Mouse (Mus musculus): ENCODE results near the gene Setd7. TPM values are rescaled to one million over a fixed set of nuclear protein-coding genes. Genes with fewer than 3 reads are reported as not detected.
"Not testable (repeated sequence)": the region's sequence is repeated elsewhere in the genome, so short reads cannot be mapped to it uniquely, and the experiment has no call there.

Gene Setd7
- polyA plus RNA-seq, 1 experiment from 2014 or later, result 4.2 TPM

DNA sequence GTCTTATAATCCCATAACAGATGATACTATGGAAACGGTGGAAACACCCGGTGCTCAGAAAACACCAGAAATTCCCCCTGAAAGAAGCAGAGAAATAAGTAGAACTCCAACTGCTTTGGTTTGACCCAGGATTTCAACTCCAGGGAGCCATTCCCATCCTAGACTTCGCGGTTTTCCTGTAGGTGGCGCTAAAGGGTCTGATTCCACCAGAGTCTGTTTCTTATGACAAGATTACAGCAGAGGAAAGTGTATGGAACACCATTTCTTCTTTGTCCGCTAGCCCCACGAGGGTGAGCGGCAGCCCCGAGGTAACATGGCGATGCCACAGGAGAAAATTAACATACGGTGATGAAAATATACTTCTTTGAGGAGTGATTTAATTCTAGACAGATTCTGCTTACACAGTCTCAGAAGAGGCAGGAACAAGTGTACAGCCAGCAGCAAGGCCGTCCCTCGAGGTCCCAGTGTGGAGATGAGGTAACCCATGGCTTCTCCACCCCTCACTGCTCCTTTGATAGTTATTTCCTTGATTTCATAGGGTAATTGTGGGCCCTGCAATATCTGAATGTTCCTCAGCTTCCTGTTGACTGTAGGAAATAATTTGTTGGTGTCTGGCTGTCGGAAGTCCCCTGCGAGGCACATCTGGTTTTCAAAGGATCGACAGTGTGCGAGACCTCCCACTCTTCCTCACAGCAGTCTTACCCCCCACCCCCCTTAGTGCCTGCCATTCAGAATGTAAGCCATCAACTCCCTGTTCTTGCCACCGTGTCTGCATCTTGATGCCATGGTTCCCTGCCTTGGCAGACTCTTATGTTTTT is 23.1 kb upstream of the Setd7 start:
- WGBS, result 16% methylated on average over 18 of the region's 18 CpGs
- Histone ChIP-seq H3K27ac (no peak overlapping the region), H3K27me3 (no peaks in the 10 kb centered on the region; the same call in 1 of the 2 replicates), H3K9ac (no peak overlapping the region), H3K36me3 (no peaks in the 10 kb centered on the region), H3K4me2 (no peak overlapping the region), H3K4me3 (no peak overlapping the region), H3K4me1 (peaks cover 10% of the 10 kb centered on the region), H3K9me3 (no peaks in the 10 kb centered on the region)
- no peak for ATAC-seq (ENCODE audit: insufficient number of reproducible peaks, low FRiP score, low TSS enrichment, low read depth)

DNA sequence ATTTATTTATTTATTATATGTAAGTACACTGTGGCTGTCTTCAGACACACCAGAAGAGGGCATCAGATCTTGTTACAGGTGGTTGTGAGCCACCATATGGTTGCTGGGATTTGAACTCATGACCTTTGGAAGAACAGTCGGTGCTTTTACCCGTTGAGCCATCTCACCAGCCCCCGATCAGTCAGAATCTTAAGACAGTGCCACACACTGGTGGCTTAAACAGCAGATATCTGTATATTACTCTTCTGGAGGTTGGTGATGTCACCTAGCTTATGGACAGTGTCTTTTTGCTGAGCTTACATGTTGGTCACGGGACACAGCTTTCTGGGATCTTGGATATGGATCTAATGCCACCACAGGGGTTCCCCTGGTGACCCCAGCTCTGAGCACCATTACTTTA is 18.6 kb upstream of the Setd7 start:
- H3K27me3 ChIP-seq; H3K4me3 ChIP-seq; H3K4me2 ChIP-seq; H3K27ac ChIP-seq; H3K36me3 ChIP-seq; H3K4me1 ChIP-seq; H3K9me3 ChIP-seq; H3K9ac ChIP-seq; ATAC-seq (ENCODE audit: insufficient number of reproducible peaks, low FRiP score, low TSS enrichment, low read depth): not testable (repeated sequence)
- 63% methylated on average over 4 of the region's 4 CpGs for WGBS

DNA sequence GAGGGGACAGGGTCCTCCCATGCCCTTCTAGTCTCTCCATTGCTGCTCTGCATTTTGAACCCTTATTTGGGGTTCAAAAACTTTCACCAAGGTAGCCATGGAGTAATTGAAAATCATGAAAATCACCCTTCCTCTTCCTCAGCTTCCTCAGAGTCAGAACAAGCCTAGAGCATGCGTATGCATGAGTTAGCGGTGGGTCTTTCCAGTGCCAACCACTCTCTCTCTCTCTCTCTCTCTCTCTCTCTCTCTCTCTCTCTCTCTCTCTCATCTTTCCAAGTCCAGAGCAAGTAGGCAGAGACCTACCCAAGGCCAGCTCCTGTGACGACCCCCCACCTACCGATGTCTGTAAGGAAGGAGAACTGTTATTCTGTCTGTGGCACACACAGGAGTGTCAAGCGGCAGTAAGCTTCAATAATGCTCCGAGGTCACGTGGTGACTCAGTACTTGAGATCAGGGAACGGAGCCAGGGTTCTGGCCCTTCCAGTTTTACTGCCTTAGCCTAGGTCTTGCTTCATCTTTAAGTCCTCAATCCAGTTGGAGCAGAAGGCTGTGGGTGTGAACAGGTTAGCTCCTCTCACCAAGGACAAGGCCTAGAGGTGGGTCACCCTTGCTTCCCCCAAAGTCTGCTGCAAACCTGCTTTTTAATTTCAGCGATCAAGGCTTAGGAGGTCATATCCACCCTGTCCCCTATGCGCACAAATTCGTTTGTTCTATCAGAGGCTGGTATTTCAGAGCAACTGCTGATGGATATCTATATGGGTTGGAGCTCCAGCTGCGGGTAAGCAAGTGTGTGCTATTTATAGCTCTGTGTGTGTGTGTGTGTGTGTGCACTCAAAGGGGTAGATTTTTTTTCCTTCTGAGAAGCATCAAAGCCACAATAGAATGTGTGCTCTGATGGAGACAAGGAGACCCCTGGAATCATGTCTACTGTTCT is 17.4 kb upstream of the Setd7 start:
- no peak overlapping the region for H3K4me2 ChIP-seq
- H3K36me3 ChIP-seq, result no peaks in the 10 kb centered on the region
- H3K9ac ChIP-seq, result no peak overlapping the region
- H3K4me3 ChIP-seq, result no peak overlapping the region
- 66% methylated on average over 12 of the region's 12 CpGs for WGBS
- peak overlapping the region; percentile 61; the same call in 1 of the 2 replicates for H3K27ac ChIP-seq
- no peaks in the 10 kb centered on the region; the same call in 1 of the 2 replicates for H3K27me3 ChIP-seq
- H3K9me3 ChIP-seq, result no peaks in the 10 kb centered on the region
- no peaks in the 10 kb centered on the region for H3K4me1 ChIP-seq
- ATAC-seq (ENCODE audit: insufficient number of reproducible peaks, low FRiP score, low TSS enrichment, low read depth), result no peak

DNA sequence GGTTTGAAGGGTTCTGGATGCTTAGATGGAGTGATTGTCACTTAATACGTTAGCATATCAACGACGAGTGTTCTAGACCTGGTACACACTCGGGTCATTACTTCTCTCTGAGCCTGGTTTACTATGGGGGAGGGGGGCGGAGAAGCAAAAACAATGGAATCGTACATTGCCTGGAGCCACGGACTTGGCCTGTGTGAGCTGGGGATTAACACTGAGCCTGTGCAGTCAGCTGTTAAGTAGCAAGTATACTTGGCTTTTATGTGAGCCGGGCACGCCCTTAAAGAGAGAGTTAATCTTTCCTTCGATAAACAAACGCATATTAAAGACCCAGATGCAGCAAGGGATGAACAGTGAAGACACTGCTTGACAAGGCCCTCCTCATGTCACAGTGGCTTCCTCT is 16.7 kb upstream of the Setd7 start:
- H3K9me3 ChIP-seq, result no peaks in the 10 kb centered on the region

DNA sequence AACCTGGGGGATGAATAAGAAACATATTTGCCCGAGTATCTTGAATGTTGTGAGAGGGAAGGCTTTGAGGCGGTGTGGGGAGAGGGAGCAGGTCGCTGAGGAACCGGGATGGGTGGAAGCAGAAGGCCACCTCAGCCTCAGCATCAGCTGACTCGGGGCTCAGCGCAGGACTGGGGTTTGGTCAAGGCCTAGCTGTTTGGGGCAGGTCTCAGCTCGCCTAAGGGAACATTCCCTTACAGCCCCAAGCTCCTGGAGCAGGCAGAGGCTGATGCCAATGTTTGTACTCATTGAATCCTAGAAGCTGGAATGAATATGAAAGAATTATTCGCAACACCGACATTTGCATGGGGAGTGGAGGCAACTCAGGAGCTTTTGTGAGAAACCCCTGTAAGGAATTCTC is 13.2 kb upstream of the Setd7 start:
- H3K4me3 ChIP-seq, result no peak overlapping the region
- no peaks in the 10 kb centered on the region for H3K27me3 ChIP-seq
- no peak overlapping the region for H3K4me2 ChIP-seq
- no peak for ATAC-seq (ENCODE audit: insufficient number of reproducible peaks, low FRiP score, low TSS enrichment, low read depth)
- H3K27ac ChIP-seq, result no peak overlapping the region
- H3K9me3 ChIP-seq, result no peaks in the 10 kb centered on the region
- WGBS, result 69% methylated on average over 9 of the region's 9 CpGs
- H3K4me1 ChIP-seq, result no peaks in the 10 kb centered on the region
- H3K36me3 ChIP-seq, result no peaks in the 10 kb centered on the region
- H3K9ac ChIP-seq, result no peak overlapping the region

More for the DNA sequence above, 16.7 kb upstream of the Setd7 start:
- WGBS, result 55% methylated on average over 11 of the region's 11 CpGs
- no peak for ATAC-seq (ENCODE audit: insufficient number of reproducible peaks, low FRiP score, low TSS enrichment, low read depth)
- H3K27me3 ChIP-seq, result no peaks in the 10 kb centered on the region
- H3K27ac ChIP-seq, result no peak overlapping the region
- H3K4me1 ChIP-seq, result no peaks in the 10 kb centered on the region
- H3K4me3 ChIP-seq, result no peak overlapping the region
- H3K9ac ChIP-seq, result no peak overlapping the region
- no peak overlapping the region for H3K4me2 ChIP-seq
- H3K36me3 ChIP-seq, result no peaks in the 10 kb centered on the region

DNA sequence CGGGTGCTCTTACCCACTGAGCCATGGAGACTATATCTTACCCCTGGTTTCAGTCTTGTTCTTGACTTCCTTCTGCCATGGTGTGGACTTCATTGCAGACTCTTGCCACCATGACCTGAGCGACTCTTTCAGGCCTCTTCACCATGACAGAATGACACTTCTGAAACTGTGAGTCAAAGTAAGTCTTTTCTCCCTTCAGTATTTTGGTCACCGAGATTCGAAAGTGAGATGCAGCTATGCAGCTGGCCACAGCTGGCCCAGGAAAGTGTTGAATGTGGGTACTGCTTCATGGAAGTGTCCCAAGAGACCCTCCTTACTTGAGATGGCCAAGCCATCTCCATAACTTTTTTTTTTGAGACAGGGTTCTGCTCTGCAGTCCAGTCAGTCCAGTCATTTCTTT is 9.5 kb upstream of the Setd7 start:
- 95% methylated on average over 4 of the region's 4 CpGs for whole genome bisulfite sequencing
- ATAC-seq (ENCODE audit: insufficient number of reproducible peaks, low FRiP score, low TSS enrichment, low read depth), result no peak

DNA sequence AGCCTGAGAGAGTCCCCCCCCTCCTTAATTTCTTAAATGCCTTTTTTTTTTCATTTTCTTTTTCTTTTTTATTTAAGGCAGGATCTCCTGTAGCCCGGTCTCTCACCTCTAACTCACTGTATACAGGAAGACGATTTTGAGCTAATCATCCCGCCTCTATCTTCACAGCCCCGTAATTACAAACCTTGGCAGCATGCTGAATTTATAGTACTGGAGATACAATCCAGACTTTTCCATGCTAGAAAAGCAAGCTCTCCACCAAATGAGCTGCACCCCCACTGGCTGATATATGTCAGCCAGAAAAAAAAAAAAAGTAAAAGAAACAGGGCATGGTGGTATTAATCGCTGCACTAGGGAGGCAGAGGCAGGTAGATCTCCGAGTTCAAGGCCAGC is 1.3 kb upstream of the Setd7 start:
- Histone ChIP-seq H3K9ac (no peak overlapping the region), H3K36me3 (no peaks in the 10 kb centered on the region), H3K9me3 (no peaks in the 10 kb centered on the region), H3K27me3 (no peaks in the 10 kb centered on the region), H3K27ac (no peak overlapping the region), H3K4me3 (peak overlapping the region; percentile 60; the same call in 1 of the 2 replicates), H3K4me1 (peaks cover 16% of the 10 kb centered on the region), H3K4me2 (peak overlapping the region; percentile 100)
- ATAC-seq (ENCODE audit: insufficient number of reproducible peaks, low FRiP score, low TSS enrichment, low read depth), result no peak
- WGBS, result 54% methylated on average over 6 of the region's 6 CpGs

More for the DNA sequence above, 9.5 kb upstream of the Setd7 start:
- H3K9me3 ChIP-seq, result no peaks in the 10 kb centered on the region
- H3K27me3 ChIP-seq, result no peaks in the 10 kb centered on the region
- H3K36me3 ChIP-seq, result no peaks in the 10 kb centered on the region
- H3K4me3 ChIP-seq, result no peak overlapping the region
- no peak overlapping the region for H3K27ac ChIP-seq
- no peak overlapping the region for H3K4me2 ChIP-seq
- H3K9ac ChIP-seq, result no peak overlapping the region
- no peaks in the 10 kb centered on the region for H3K4me1 ChIP-seq

DNA sequence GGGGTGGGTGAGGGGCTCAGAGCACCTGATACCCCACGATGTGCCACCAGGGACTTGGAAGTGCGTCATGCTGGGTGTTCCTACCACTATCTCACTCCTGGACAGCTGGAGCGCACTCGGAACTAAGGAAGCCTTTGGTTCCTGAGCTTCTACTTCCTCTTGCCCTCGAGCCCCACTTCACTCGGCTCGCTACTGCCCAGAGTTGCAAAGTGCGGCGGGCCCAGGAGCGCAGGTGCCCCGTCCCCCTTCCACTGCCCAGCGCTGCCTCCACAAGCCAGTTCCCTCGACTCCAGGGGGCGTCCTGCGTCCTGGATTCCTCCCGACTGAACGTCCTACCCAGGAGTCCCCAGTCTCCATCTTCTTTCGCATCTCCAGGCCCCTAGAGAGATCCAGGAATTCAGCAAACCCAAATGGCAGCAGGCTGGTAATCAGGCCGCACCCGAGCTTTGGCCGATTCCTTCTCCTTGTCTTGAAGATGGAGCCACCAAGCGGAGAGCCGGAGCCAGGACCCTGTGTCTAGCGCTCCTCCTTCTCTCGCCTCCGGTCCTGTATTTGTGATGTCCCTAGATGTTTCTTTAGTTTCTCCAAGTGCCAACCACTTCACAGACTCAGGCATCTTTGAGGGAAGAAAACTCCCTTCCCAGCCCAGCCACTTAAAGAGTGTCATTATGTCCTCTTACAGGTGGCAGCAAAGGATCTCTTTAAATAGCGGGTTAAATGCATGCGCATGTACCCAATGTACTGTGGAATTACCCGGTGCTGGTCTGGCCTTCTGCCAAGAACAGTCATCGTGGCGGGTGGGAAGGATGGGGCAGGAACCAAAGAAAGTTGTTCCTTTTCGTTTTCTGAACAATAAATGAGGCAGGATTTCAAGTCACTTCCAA is 672 bp upstream of the Setd7 start:
- Histone ChIP-seq H3K9me3 (no peaks in the 10 kb centered on the region), H3K36me3 (no peaks in the 10 kb centered on the region), H3K9ac (peak overlapping the region; percentile 76), H3K4me2 (peak overlapping the region; percentile 100), H3K4me3 (peak overlapping the region; percentile 60), H3K4me1 (peaks cover 16% of the 10 kb centered on the region), H3K27ac (peak overlapping the region; percentile 93), H3K27me3 (no peaks in the 10 kb centered on the region)
- WGBS, result under 1% methylated on average over 32 of the region's 32 CpGs
- 0 out of 2 replicates have a peak, but pooled peaks have one; percentile 15 for ATAC-seq (ENCODE audit: insufficient number of reproducible peaks, low FRiP score, low TSS enrichment, low read depth)

DNA sequence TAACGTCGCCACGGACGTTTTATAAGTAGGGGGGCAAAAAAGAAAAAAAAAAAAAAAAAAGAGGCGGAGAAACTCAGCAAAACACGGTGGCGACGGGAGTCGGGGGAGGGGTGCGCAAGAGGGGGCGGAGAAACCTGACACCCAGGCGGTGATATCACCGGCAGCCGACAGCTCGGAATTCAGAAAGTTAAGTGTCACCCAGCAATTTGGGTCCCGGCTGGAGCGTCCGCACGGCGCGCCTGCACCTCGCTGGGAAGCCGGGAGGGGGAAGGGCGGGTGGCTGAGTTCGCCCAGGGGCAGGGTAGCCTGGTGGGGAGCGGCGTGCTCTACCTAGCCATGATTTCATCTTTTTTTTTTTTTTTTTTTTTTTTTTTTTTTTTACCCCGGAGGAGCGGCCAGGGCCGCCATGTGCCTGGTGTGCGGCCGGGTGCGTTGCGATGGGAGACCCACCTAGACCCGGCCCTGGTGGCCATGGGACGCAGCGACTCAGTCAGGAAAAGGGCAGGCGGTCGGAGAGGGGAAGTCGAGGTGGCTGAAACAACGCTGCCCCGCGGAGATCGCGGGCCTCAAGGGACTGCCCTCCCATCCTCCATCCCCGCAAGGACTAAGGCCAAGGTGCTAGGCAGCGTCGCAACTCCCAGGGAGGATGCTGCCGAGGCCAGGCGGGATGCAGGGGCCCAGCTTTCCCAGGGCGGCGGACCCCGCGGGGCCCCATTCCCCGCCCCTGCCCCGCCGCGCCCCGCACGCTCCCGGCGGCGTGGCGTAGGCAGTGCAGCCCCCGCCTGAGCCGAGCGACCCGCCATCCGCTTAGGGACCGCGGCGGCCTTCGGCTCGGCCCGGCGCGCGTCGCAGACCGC is 857 bp downstream of the Setd7 start:
- peak overlapping the region; percentile 76 for H3K9ac ChIP-seq
- peak; percentile 71 for ATAC-seq (ENCODE audit: insufficient number of reproducible peaks, low FRiP score, low TSS enrichment, low read depth)
- whole genome bisulfite sequencing, result under 1% methylated on average over 75 of the region's 80 CpGs

DNA sequence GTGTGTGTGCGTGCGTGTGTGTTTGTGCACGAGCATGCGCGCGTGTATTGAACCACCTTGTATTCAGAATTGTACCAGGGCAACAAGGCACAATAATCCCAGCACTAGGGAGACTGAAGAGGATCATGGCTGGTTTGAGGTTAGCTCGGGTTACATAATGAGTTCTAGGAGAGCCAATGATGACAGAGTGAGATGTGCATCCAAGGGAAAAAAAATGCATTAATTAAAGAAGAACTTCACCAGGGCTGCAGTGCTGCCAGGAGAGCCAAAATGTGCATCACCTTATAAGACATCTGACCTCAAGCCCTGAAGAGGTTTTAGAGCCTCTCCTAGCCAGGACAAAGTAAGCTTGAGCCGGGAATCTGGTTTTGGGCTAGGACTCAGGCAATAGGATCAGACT is 5.1 kb downstream of the Setd7 start:
- Histone ChIP-seq H3K4me3 (no peak overlapping the region), H3K27ac (no peak overlapping the region), H3K4me2 (no peak overlapping the region), H3K36me3 (no peaks in the 10 kb centered on the region), H3K9me3 (no peaks in the 10 kb centered on the region), H3K4me1 (peaks cover 41% of the 10 kb centered on the region), H3K9ac (no peak overlapping the region), H3K27me3 (no peaks in the 10 kb centered on the region)
- 79% methylated on average over 8 of the region's 8 CpGs for WGBS
- ATAC-seq (ENCODE audit: insufficient number of reproducible peaks, low FRiP score, low TSS enrichment, low read depth), result no peak

More for the DNA sequence above, 857 bp downstream of the Setd7 start:
- Histone ChIP-seq H3K36me3 (no peaks in the 10 kb centered on the region), H3K27me3 (no peaks in the 10 kb centered on the region), H3K4me2 (peak overlapping the region; percentile 100), H3K27ac (peak overlapping the region; percentile 93), H3K4me3 (peak overlapping the region; percentile 60), H3K4me1 (peaks cover 25% of the 10 kb centered on the region), H3K9me3 (no peaks in the 10 kb centered on the region)
